Mouse (Mus musculus) brain, embryonic 14.5 days (tissue): ENCODE data around the gene 1700057G04Rik.

Experiments
- CTCF ChIP-seq: fragments of 200-500 bp; IDR thresholded peaks from 2 replicates; pipeline ENCODE4 v1.5.1; 2012; ENCODE audit warnings: inconsistent platforms, mild to moderate bottlenecking, moderate library complexity, borderline replicate concordance; ENCODE audit not compliant: insufficient read depth, insufficient read length; ENCODE audit errors: extremely low read depth
- POLR2A ChIP-seq: fragments of 200-500 bp; IDR thresholded peaks from 2 replicates; pipeline ENCODE4 v1.6.1; 2012; ENCODE audit warnings: mild to moderate bottlenecking, inconsistent platforms, borderline replicate concordance; ENCODE audit not compliant: poor library complexity, insufficient read depth, insufficient read length, severe bottlenecking; ENCODE audit errors: extremely low read depth

DNA sequence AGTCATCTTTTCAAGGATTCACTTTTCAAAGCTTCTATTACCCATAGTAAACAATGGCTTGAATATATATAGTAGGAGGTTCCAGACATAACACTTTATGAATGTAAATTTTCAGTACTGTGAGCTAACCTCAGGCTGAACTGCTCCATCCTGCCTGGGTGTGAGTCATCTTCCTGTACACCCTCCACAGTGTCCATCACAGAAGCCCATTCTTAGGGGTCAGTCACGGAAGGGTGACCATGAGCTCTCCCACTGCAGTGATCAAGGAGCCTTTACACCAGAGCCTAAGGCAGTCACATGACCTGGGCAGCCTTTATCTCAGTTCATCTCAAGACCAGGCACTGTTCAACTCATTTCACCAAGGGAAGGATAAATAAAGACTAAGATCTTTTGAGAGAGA lies 41.4 kb upstream of the 1700057G04Rik start:
- TF ChIP-seq CTCF (no peak), POLR2A (no peak)
